Comparison of ENCODE assay signal across 8 mouse cellular contexts in the genomic region with DNA sequence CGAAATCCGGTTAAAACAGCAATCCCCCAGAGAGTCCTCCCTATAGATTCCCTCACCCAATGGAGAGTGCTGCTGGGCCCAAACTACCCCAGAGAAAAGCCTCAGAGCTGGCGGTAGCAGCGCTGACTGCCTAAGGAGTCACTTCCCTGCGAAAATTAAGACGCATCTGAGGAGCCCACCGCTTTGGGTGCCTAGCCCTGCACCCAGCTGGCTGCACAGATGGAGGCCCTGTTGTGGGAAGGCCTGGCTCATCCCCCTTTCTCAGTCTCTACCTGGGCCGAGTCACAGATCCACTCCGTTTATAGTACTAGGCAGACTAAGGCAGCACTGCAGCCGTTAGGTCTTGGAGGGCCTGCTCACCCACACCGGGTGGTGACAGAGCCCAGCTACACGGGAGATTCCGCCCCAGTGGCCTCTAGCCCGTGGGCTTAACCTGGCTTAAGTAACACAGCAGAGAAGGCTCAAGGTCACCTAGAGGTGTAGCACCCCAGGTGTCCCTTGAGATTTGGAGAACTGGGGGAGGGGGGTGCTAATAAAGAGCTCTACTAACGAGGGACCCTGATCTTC. TPM values are rescaled to one million over a fixed set of nuclear protein-coding genes. Genes with fewer than 3 reads are reported as not detected.
DNase-seq lines count a peak whose midpoint lies in the region; ATAC-seq and TF ChIP-seq lines count a peak whose summit lies in the region.

No protein-coding gene starts in this region.

- no peaks in the 10 kb centered on the region for H3K36me3 ChIP-seq in heart, embryonic 13.5 days
- no peaks in the 10 kb centered on the region for H3K36me3 ChIP-seq in embryonic facial prominence, embryonic 15.5 days
- no peaks in the 10 kb centered on the region for H3K36me3 ChIP-seq in intestine, embryonic 14.5 days (ENCODE audit: control insufficient read depth, insufficient read depth, low read length)
- no peaks in the 10 kb centered on the region for H3K36me3 ChIP-seq in midbrain, postnatal 0 days (ENCODE audit: insufficient read depth, low read length)
- H3K36me3 ChIP-seq in thymus, adult 2 months (ENCODE audit: control insufficient read depth, insufficient read depth, low read length): no peaks in the 10 kb centered on the region

- peak overlapping the region; percentile 95 for H3K27ac ChIP-seq in heart, embryonic 13.5 days (replicated peaks)
- H3K27ac ChIP-seq in embryonic facial prominence, embryonic 15.5 days (replicated peaks): peak overlapping the region; percentile 89
- no peak overlapping the region for H3K27ac ChIP-seq in intestine, embryonic 14.5 days (ENCODE audit: low read depth)
- no peak overlapping the region for H3K27ac ChIP-seq in midbrain, postnatal 0 days (ENCODE audit: low read depth, low read length)
- no peak overlapping the region for H3K27ac ChIP-seq in thymus, adult 2 months (ENCODE audit: control insufficient read depth, insufficient read depth, low read length)

- no peak for TF ChIP-seq POLR2A in thymus, adult 2 months (IDR thresholded peaks at IDR 0.05; ENCODE audit: control insufficient read depth, extremely low read depth, insufficient read depth, low read length, poor library complexity)

- no peaks in the 10 kb centered on the region for H3K9me3 ChIP-seq in heart, embryonic 13.5 days
- H3K9me3 ChIP-seq in embryonic facial prominence, embryonic 15.5 days (replicated peaks): no peaks in the 10 kb centered on the region
- H3K9me3 ChIP-seq in intestine, embryonic 14.5 days (ENCODE audit: control insufficient read depth, low read length): no peaks in the 10 kb centered on the region
- H3K9me3 ChIP-seq in midbrain, postnatal 0 days (ENCODE audit: low read length): no peaks in the 10 kb centered on the region

- TF ChIP-seq CTCF in midbrain, postnatal 0 days (IDR thresholded peaks at IDR 0.05): no peak
- TF ChIP-seq CTCF in thymus, adult 2 months (IDR thresholded peaks at IDR 0.05; ENCODE audit: borderline replicate concordance, control insufficient read depth, extremely low read depth, insufficient read depth, low read length, poor library complexity): no peak

- ATAC-seq in heart, embryonic 13.5 days (ENCODE audit: extremely low read depth, insufficient number of reproducible peaks, low FRiP score, low TSS enrichment): no peak
- no peak for ATAC-seq in embryonic facial prominence, embryonic 15.5 days (ENCODE audit: insufficient number of reproducible peaks, low FRiP score, low TSS enrichment, low read depth)
- no peak for ATAC-seq in intestine, embryonic 14.5 days (replicated peaks; ENCODE audit: low FRiP score, low TSS enrichment, low read depth)
- no peak for ATAC-seq in midbrain, postnatal 0 days (ENCODE audit: low FRiP score)

- DNase-seq in heart, postnatal 14 days: no peak
- DNase-seq in intestine, embryonic 14.5 days (ENCODE audit: low spot score): peak; percentile 69
- no peak for DNase-seq in midbrain, postnatal 0 days (ENCODE audit: low spot score)
- no peak for DNase-seq in thymus, adult 2 months
- DNase-seq in gastrocnemius, postnatal 4 days (ENCODE audit: low spot score in 2 of 2): no peak
- DNase-seq in adrenal gland, postnatal 4 days (ENCODE audit: low spot score in 2 of 2): no peak

- peaks cover 63% of the 10 kb centered on the region for H3K4me1 ChIP-seq in heart, embryonic 13.5 days
- H3K4me1 ChIP-seq in embryonic facial prominence, embryonic 15.5 days: peaks cover 41% of the 10 kb centered on the region
- peaks cover 18% of the 10 kb centered on the region for H3K4me1 ChIP-seq in intestine, embryonic 14.5 days (replicated peaks; ENCODE audit: control insufficient read depth, insufficient read depth, low read length)
- no peaks in the 10 kb centered on the region for H3K4me1 ChIP-seq in midbrain, postnatal 0 days (ENCODE audit: insufficient read depth, low read length)
- H3K4me1 ChIP-seq in thymus, adult 2 months (replicated peaks; ENCODE audit: control insufficient read depth, insufficient read depth, low read length): 0 out of 2 replicates have a peak, but pooled peaks cover 5% of the 10 kb centered on the region

- peak overlapping the region; percentile 99 for H3K9ac ChIP-seq in heart, embryonic 13.5 days
- 0 out of 2 replicates have a peak overlapping the region, but pooled peaks have one; percentile 31 for H3K9ac ChIP-seq in embryonic facial prominence, embryonic 15.5 days
- H3K9ac ChIP-seq in intestine, embryonic 14.5 days (ENCODE audit: low read length): peak overlapping the region; percentile 60
- no peak overlapping the region for H3K9ac ChIP-seq in midbrain, postnatal 0 days (replicated peaks; ENCODE audit: low read length, poor library complexity, severe bottlenecking)

- H3K4me3 ChIP-seq in heart, embryonic 13.5 days: peak overlapping the region; percentile 84
- H3K4me3 ChIP-seq in embryonic facial prominence, embryonic 15.5 days (replicated peaks): peak overlapping the region; percentile 65
- peak overlapping the region; percentile 58 for H3K4me3 ChIP-seq in intestine, embryonic 14.5 days (ENCODE audit: low read depth, low read length)
- 0 out of 2 replicates have a peak overlapping the region, but pooled peaks have one; percentile 39 for H3K4me3 ChIP-seq in midbrain, postnatal 0 days (ENCODE audit: low read depth, low read length)
- no peak overlapping the region for H3K4me3 ChIP-seq in thymus, adult 2 months (ENCODE audit: control insufficient read depth, insufficient read depth, low read length)

- intact Hi-C loops in heart, postnatal 14 days (cut with DNase I): no loop called here

- peaks cover 87% of the 10 kb centered on the region for H3K27me3 ChIP-seq in heart, embryonic 13.5 days (replicated peaks)
- peaks cover 97% of the 10 kb centered on the region for H3K27me3 ChIP-seq in embryonic facial prominence, embryonic 15.5 days
- H3K27me3 ChIP-seq in intestine, embryonic 14.5 days (replicated peaks; ENCODE audit: control insufficient read depth, insufficient read depth, low read length): peaks cover 87% of the 10 kb centered on the region
- H3K27me3 ChIP-seq in midbrain, postnatal 0 days (ENCODE audit: insufficient read depth, low read length): peaks cover 79% of the 10 kb centered on the region
- peaks cover 31% of the 10 kb centered on the region for H3K27me3 ChIP-seq in thymus, adult 2 months (ENCODE audit: control insufficient read depth, insufficient read depth, low read length)

- H3K4me2 ChIP-seq in heart, embryonic 13.5 days: peak overlapping the region; percentile 88
- peak overlapping the region; percentile 93 for H3K4me2 ChIP-seq in embryonic facial prominence, embryonic 15.5 days (replicated peaks)
- peak overlapping the region; percentile 87 for H3K4me2 ChIP-seq in intestine, embryonic 14.5 days (ENCODE audit: low read length)
- H3K4me2 ChIP-seq in midbrain, postnatal 0 days (ENCODE audit: low read depth, low read length, poor library complexity, severe bottlenecking): 0 out of 2 replicates have a peak overlapping the region, but pooled peaks have one; percentile 5

- WGBS in heart, embryonic 13.5 days: 8% methylated on average over 15 of the region's 15 CpGs
- WGBS in embryonic facial prominence, embryonic 15.5 days: 15% methylated on average over 15 of the region's 15 CpGs
- 7% methylated on average over 15 of the region's 15 CpGs for WGBS in intestine, embryonic 14.5 days
- 14% methylated on average over 15 of the region's 15 CpGs for WGBS in midbrain, postnatal 0 days
- 64% methylated on average over 15 of the region's 15 CpGs for WGBS in thymus, adult 2 months

RNA-seq across cellular contexts. Expression of a gene that starts 1.7 kb away (rescaled TPM):
- 15.3 and 19.3 TPM in 2 replicates for polyA plus RNA-seq in heart, embryonic 13.5 days (2015; fragmentation: Nextera tagmentation; extraction: Ambion mirVana)
- total RNA-seq in heart, postnatal 14 days (2021): 10 to 100 TPM; 15.7 to 18.0 TPM
- 10.9 and 12.5 TPM in 2 replicates for polyA plus RNA-seq in embryonic facial prominence, embryonic 15.5 days (2015; fragmentation: Nextera tagmentation; extraction: Ambion mirVana)
- 14.2 and 19.7 TPM in 2 replicates for polyA plus RNA-seq in intestine, embryonic 14.5 days (2014; fragmentation: Nextera tagmentation; extraction: Ambion mirVana)
- 10.7 and 13.4 TPM in 2 replicates for total RNA-seq in midbrain, postnatal 0 days (2014; rRNA removed)
- polyA plus RNA-seq in midbrain, postnatal 0 days (2015; fragmentation: Nextera tagmentation; extraction: Ambion mirVana): 9.3 and 12.0 TPM in 2 replicates
- polyA plus RNA-seq in thymus, adult 2 months (2012; rRNA removed): 4.5 and 7.7 TPM in 2 replicates
- 1 to 10 TPM; 4.0 to 4.7 TPM for total RNA-seq in gastrocnemius, postnatal 4 days (2021)
- total RNA-seq in adrenal gland, postnatal 4 days (2021): 10 to 100 TPM; 10.3 to 17.3 TPM

RNA-seq across cellular contexts. Expression of a gene that starts 29.3 kb away (rescaled TPM):
- not detected in 2 replicates for polyA plus RNA-seq in heart, embryonic 13.5 days (2015; fragmentation: Nextera tagmentation; extraction: Ambion mirVana)
- not detected for total RNA-seq in heart, postnatal 14 days (2021)
- polyA plus RNA-seq in embryonic facial prominence, embryonic 15.5 days (2015; fragmentation: Nextera tagmentation; extraction: Ambion mirVana): not detected in 2 replicates
- not detected in 2 replicates for polyA plus RNA-seq in intestine, embryonic 14.5 days (2014; fragmentation: Nextera tagmentation; extraction: Ambion mirVana)
- total RNA-seq in midbrain, postnatal 0 days (2014; rRNA removed): not detected in 2 replicates
- polyA plus RNA-seq in midbrain, postnatal 0 days (2015; fragmentation: Nextera tagmentation; extraction: Ambion mirVana): not detected in 2 replicates
- polyA plus RNA-seq in thymus, adult 2 months (2012; rRNA removed): 0.13 TPM in 1 of 2 replicates, not detected in the other
- not detected for total RNA-seq in gastrocnemius, postnatal 4 days (2021)
- total RNA-seq in adrenal gland, postnatal 4 days (2021): not detected

Comparison
In these comparisons a context has a peak if more than half of its experiments do, and no peak if none do; other contexts are left out.
1. H3K27ac ChIP-seq: peak in heart, embryonic 13.5 days (single experiment) and embryonic facial prominence, embryonic 15.5 days (single experiment); none in intestine, embryonic 14.5 days (single experiment), midbrain, postnatal 0 days (single experiment) and thymus, adult 2 months (single experiment).
2. H3K4me2 ChIP-seq: peak in every context shown above with its lines; median percentile 93 in embryonic facial prominence, embryonic 15.5 days; 88 in heart, embryonic 13.5 days; 87 in intestine, embryonic 14.5 days; 5 in midbrain, postnatal 0 days.